Mouse (Mus musculus) limb, embryonic 15.5 days (tissue): ENCODE measurements around the gene Wrap73. TPM values are rescaled to one million over a fixed set of nuclear protein-coding genes. Genes with fewer than 3 reads are reported as not detected.

Source experiments
- ATAC-seq: fragments of 200-750 bp; cut with Nextera tagmentation; 2 replicates; pipeline ENCODE4 v1.8.0; 2017; ENCODE audit warnings: low read depth, moderate TSS enrichment; ENCODE audit not compliant: insufficient number of reproducible peaks, low FRiP score, low TSS enrichment
- H3K27ac ChIP-seq: fragments of 300-500 bp; sonication (generic); 2 replicates; pipeline ENCODE4 v1.5.1; 2015; ENCODE audit warnings: moderate library complexity, mild to moderate bottlenecking, inconsistent platforms
- H3K27me3 ChIP-seq: fragments of 300-500 bp; sonication (generic); 2 replicates; pipeline ENCODE4 v1.6.1; 2015; ENCODE audit warnings: inconsistent platforms
- H3K36me3 ChIP-seq: fragments of 300-500 bp; sonication (generic); 2 replicates; pipeline ENCODE4 v1.6.1; 2015; ENCODE audit warnings: inconsistent platforms
- H3K4me1 ChIP-seq: fragments of 300-500 bp; sonication (generic); 2 replicates; pipeline ENCODE4 v1.6.1; 2015; ENCODE audit warnings: inconsistent platforms
- H3K4me2 ChIP-seq: fragments of 300-500 bp; sonication (generic); 2 replicates; pipeline ENCODE4 v1.6.1; 2015; ENCODE audit warnings: mild to moderate bottlenecking, inconsistent platforms
- H3K4me3 ChIP-seq: fragments of 300-500 bp; sonication (generic); 2 replicates; pipeline ENCODE4 v1.5.1; 2015; ENCODE audit warnings: mild to moderate bottlenecking, inconsistent platforms
- H3K9ac ChIP-seq: fragments of 300-500 bp; sonication (generic); 2 replicates; pipeline ENCODE4 v1.6.1; 2015; ENCODE audit warnings: inconsistent platforms
- H3K9me3 ChIP-seq: fragments of 300-500 bp; sonication (generic); 2 replicates; pipeline ENCODE4 v1.6.1; 2016; ENCODE audit warnings: inconsistent platforms
- WGBS: fragments of 180-500 bp; shearing (Covaris S2); methylation state at CpG from one replicate; pipeline ENCODE4 v1.1.7; 2015; 5-methylcytosine and 5-hydroxymethylcytosine counted together
- polyA plus RNA-seq: library from polyadenylated mRNA; unstranded; fragments of >200 nt; fragmentation: Nextera tagmentation; extraction: Ambion mirVana; gene quantifications from 2 replicates; pipeline ENCODE4 v1.2.1, GENCODE M21; 2015

Gene Wrap73
- 38.5 and 39.9 TPM in 2 replicates for polyA plus RNA-seq

DNA sequence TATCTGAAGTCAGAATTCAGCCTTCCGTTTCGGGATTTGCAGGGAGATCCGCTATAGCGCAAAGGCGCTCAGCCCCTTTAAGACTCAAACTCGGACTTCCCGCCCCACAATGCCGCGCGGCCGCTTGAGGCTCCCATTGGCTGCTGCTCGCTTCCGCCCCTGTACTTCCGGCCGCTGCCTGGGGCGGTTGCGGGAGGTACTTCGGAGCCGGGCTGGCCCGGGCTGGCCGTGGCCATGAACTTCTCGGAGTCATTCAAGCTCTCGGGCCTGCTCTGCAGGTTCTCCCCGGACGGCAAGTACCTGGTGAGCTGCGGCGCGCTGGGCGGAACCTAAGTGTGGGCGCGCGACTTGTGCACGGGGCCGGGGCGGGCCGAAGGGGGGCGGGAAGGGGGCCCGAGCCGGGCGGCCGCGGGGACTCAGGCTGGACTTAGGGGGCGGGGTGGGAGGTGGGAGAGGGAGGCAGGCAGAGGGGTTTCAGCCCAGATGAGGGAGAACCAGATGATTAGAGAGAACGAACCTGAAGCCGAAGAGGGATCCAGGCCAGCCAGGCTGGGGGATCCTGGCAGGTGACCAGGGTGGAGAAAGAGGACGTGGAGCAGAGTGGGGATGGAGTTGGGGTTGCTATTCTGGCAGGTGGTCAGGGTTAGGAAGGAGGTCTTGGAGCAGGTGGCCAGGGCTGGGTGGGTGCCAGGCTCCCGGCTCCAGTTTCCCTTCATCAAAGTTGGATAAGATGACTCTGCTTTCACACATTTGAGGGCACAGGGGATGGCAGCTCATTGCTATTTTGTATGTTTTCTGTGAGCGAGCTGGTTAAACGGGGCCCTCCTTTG, at the start of gene Wrap73:
Gene Wrap73, plus strand, starts transcription at position 162 of the 830 bp plus-strand sequence.
- Histone ChIP-seq H3K36me3 (peaks cover 13% of the 10 kb centered on the region), H3K27ac (peak within 1 kb of the TSS; percentile 91), H3K4me1 (peaks cover 36% of the 10 kb centered on the region), H3K9ac (peak within 1 kb of the TSS; percentile 76), H3K4me2 (peak within 1 kb of the TSS; percentile 84), H3K27me3 (peaks cover 45% of the 10 kb centered on the region), H3K4me3 (peak within 1 kb of the TSS; percentile 84), H3K9me3 (no peaks in the 10 kb centered on the region)
- WGBS: 1% methylated on average over 45 of the region's 49 CpGs
- peak; percentile 89 for ATAC-seq

DNA sequence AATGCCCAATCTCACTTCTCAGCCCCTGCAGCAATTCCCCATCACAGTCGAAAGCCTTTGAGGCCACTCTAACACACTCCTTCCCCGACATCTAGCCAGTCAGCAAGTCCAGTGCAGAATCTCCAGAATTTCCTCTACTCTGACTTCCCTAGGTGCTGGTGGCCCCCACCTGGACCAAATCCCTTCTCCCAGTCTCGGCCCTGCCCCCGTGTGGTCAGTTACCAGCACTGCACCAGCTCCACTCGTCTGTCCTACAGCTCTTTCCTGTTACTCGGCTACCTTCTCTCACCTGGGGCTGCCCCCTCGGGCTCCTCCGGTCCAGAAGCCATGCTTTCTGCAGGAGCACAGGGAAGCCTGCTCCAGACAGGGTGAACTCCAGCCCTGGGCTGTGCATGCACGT, 49.0 kb upstream of the Wrap73 start:
- 21% methylated on average over 9 of the region's 9 CpGs for WGBS
- Histone ChIP-seq H3K4me3 (no peak overlapping the region), H3K27ac (no peak overlapping the region), H3K9me3 (no peaks in the 10 kb centered on the region), H3K27me3 (peaks cover 61% of the 10 kb centered on the region), H3K4me1 (0 out of 2 replicates have a peak, but pooled peaks cover 3% of the 10 kb centered on the region), H3K4me2 (no peak overlapping the region), H3K36me3 (no peaks in the 10 kb centered on the region), H3K9ac (no peak overlapping the region)
- no peak for ATAC-seq

DNA sequence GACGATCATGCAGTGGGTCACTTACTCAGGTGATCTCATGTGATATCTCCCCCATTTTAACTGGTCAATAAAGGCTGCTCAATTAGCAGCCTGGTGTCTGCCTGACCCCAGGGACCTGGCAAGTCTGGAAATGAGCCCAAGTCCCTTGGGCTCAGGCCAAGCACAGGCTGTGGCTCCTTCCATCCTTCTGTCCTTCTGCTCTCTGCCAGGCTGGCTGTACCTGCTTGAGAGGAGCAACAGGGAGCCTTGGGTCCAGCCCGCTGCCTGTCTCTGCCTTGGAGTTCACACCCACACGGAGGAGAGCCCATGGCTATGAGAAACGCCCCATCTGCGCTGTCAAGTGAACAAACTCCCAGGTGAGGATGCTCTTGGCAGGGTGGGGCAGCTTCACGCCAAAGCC, 46.1 kb upstream of the Wrap73 start:
- H3K4me3 ChIP-seq: no peak overlapping the region
- WGBS: 23% methylated on average over 6 of the region's 6 CpGs
- H3K27ac ChIP-seq: no peak overlapping the region
- no peak overlapping the region for H3K9ac ChIP-seq
- H3K36me3 ChIP-seq: no peaks in the 10 kb centered on the region
- ATAC-seq: no peak
- H3K4me1 ChIP-seq: 0 out of 2 replicates have a peak, but pooled peaks cover under 1% of the 10 kb centered on the region
- peaks cover 66% of the 10 kb centered on the region for H3K27me3 ChIP-seq
- no peak overlapping the region for H3K4me2 ChIP-seq
- H3K9me3 ChIP-seq: no peaks in the 10 kb centered on the region

DNA sequence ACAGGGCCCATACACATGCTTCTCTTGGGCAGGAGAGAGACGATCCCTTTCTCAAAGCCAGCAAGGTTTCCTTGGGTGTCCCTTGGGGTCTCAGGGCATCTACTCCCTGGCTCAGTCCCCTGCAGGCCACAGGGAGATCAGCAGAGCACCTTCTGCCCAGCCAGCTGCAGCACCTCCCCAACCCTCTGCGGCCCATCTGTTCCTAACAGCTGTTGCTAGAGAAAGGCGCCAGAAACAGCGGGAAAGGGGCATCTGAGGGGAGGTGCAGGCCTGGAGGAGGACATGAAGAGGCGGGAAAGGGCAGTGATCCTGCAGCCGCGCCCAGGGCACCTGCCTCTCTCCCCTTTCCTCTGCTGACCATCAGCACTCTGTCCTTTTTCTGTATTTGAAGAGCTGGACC, 42.8 kb upstream of the Wrap73 start:
- ATAC-seq: no peak
- H3K9ac ChIP-seq: no peak overlapping the region
- WGBS: 38% methylated on average over 7 of the region's 7 CpGs

DNA sequence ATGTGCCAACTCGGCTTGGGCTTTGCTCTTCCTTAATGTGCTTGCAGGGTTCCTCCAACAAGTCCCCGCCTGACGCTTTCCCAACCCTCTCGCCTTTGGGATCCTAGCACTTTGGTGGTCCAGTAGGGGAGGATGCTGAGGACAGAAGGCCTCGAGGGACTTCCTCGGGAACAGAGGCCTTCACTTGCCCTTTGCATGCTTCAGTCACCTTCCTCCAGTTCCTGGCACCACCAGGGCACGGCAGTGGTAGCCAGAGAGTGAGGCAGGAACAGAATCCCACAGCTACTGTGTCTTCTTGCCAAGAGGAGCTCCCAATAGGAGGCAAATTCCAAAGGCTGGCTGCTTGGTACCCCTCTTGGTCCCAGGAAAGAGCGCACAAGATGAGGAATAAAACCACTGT, 38.8 kb upstream of the Wrap73 start:
- Histone ChIP-seq H3K9ac (no peak overlapping the region), H3K9me3 (no peaks in the 10 kb centered on the region), H3K36me3 (no peaks in the 10 kb centered on the region), H3K27me3 (peaks cover 70% of the 10 kb centered on the region), H3K4me3 (no peak overlapping the region), H3K27ac (no peak overlapping the region), H3K4me1 (peaks cover 9% of the 10 kb centered on the region; the same call in 1 of the 2 replicates), H3K4me2 (no peak overlapping the region)
- whole genome bisulfite sequencing: 57% methylated on average over 8 of the region's 8 CpGs
- no peak for ATAC-seq

More for the DNA sequence above, 42.8 kb upstream of the Wrap73 start:
- H3K36me3 ChIP-seq: no peaks in the 10 kb centered on the region
- H3K4me2 ChIP-seq: no peak overlapping the region
- H3K27ac ChIP-seq: no peak overlapping the region
- no peaks in the 10 kb centered on the region for H3K4me1 ChIP-seq
- H3K9me3 ChIP-seq: no peaks in the 10 kb centered on the region
- no peak overlapping the region for H3K4me3 ChIP-seq
- peaks cover 68% of the 10 kb centered on the region for H3K27me3 ChIP-seq

DNA sequence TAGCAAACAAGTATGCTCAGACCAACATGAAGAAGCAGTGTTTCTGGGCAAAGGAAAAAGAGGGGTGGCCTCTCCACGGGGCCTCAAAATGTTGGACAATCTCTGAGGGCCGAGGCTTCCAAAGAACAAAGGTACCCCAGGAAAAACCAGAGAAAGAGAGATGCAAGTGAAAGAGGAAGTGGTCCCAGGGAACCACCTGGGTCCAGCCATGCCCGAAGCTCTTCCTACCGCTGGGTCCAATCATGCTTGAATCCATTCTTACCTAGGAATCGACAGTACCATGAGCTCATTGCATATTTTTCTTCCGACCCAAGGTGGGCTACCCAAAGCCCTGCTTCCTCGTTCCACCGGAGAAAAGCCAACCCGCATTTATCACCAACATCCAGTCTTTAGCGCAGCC, 38.3 kb upstream of the Wrap73 start:
- no peak overlapping the region for H3K9ac ChIP-seq
- peaks cover 9% of the 10 kb centered on the region; the same call in 1 of the 2 replicates for H3K4me1 ChIP-seq
- peaks cover 70% of the 10 kb centered on the region for H3K27me3 ChIP-seq
- no peak overlapping the region for H3K4me3 ChIP-seq
- H3K36me3 ChIP-seq: no peaks in the 10 kb centered on the region
- no peak for ATAC-seq
- no peak overlapping the region for H3K4me2 ChIP-seq
- no peak overlapping the region for H3K27ac ChIP-seq
- H3K9me3 ChIP-seq: no peaks in the 10 kb centered on the region
- 86% methylated on average over 10 of the region's 10 CpGs for WGBS

DNA sequence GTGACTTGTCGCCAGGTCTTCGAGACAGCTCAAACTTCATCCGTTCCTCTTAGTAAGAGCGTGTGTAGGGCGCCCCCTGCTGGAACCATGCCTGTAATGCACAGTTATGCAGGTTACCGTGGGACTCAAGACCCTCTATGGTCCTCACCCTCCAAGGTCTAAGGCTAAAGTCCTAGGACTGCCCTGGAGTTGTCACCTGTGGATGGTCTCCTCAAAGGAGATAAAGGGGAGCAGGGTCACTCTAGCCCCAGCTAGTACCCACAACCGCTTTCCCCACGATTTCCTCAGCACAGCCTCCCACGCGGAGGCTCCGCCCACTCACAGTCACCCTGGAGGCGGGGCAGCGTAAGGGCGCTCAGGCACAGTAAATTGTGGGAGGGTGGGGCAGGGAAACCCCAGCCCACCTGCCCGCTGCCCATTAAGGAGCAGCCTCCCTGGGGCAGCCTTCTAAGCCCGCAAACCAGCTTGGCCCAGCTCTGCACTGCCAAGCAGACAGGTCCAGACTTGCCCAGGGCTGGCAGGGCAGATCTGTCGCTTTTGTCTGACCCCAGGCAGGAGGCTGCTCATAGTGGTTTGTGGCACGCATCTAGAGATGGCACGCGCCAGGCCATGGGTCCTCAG, 36.7 kb upstream of the Wrap73 start:
- H3K27me3 ChIP-seq: peaks cover 69% of the 10 kb centered on the region
- ATAC-seq: peak; percentile 43; the same call in 1 of the 2 replicates
- no peaks in the 10 kb centered on the region for H3K36me3 ChIP-seq
- peak overlapping the region; percentile 42 for H3K4me2 ChIP-seq
- WGBS: 26% methylated on average over 20 of the region's 20 CpGs
- 0 out of 2 replicates have a peak overlapping the region, but pooled peaks have one; percentile 4 for H3K4me3 ChIP-seq
- no peaks in the 10 kb centered on the region for H3K9me3 ChIP-seq
- no peak overlapping the region for H3K27ac ChIP-seq
- H3K9ac ChIP-seq: no peak overlapping the region
- peaks cover 9% of the 10 kb centered on the region; the same call in 1 of the 2 replicates for H3K4me1 ChIP-seq

DNA sequence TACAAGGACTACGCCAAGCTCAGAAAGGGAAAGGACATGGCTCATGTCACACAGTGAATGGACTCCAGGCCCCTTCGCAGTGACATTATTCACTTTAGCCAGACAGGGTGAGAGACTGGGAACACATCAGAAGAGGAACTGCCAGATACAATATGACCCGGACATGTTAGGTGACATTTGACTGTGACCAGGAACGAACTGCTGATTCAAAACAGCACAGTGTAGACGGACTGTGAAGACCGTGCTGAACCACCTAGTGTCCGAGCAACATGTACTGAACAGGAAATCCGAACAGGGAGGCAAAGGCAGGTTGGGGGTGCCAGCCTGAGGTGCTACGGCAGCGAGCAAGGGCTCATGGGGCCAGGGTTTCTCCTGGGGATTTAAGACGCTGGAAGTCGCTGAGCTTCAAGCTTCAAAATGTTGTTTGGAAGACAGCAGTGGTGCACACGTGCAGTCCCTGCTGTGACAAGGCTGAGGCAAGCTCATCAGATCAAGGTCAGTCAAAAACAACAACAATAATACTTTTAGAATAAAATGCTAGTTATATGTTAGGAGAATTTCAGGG, 35.6 kb upstream of the Wrap73 start:
- Histone ChIP-seq H3K4me2 (no peak overlapping the region), H3K27me3 (peaks cover 66% of the 10 kb centered on the region), H3K9me3 (no peaks in the 10 kb centered on the region), H3K9ac (no peak overlapping the region), H3K4me3 (no peak overlapping the region), H3K27ac (no peak overlapping the region), H3K36me3 (no peaks in the 10 kb centered on the region), H3K4me1 (peaks cover 9% of the 10 kb centered on the region; the same call in 1 of the 2 replicates)
- WGBS: 71% methylated on average over 13 of the region's 13 CpGs
- ATAC-seq: no peak

DNA sequence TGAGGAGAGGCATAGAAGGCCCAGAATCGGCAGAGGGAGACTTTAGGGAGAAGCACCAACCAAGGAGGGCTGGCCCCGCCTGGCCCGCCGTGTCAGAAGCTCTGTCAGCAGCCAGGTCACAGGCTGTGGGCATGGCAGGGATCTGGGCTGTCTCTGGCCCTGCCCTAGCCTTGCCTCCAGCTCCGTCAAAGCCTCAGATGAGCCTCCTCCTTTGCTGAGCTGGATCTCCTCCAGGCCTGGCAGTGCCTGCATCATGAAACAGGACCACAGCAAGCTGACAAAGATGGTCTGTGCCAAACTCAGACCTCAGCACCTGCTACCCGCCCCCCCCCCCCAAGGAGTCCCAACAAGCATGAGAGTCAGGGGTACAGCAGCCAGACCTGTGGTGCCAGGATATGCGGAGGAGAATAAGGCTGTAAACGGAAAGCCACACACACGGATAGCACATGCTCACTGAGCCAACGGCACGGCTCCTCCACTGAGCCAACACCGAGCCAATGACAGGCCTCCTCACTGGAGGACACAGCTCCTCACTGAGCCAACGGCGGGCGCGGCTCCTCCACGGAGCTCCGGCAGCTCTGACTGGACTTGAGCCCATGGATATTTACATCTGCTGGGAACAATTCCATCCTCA, 32.8 kb upstream of the Wrap73 start:
- no peak overlapping the region for H3K27ac ChIP-seq
- ATAC-seq: no peak
- H3K4me2 ChIP-seq: no peak overlapping the region
- peaks cover 9% of the 10 kb centered on the region; the same call in 1 of the 2 replicates for H3K4me1 ChIP-seq
- H3K9ac ChIP-seq: no peak overlapping the region
- H3K9me3 ChIP-seq: no peaks in the 10 kb centered on the region
- 36% methylated on average over 18 of the region's 18 CpGs for WGBS
- H3K4me3 ChIP-seq: no peak overlapping the region
- H3K27me3 ChIP-seq: peaks cover 50% of the 10 kb centered on the region
- H3K36me3 ChIP-seq: no peaks in the 10 kb centered on the region

DNA sequence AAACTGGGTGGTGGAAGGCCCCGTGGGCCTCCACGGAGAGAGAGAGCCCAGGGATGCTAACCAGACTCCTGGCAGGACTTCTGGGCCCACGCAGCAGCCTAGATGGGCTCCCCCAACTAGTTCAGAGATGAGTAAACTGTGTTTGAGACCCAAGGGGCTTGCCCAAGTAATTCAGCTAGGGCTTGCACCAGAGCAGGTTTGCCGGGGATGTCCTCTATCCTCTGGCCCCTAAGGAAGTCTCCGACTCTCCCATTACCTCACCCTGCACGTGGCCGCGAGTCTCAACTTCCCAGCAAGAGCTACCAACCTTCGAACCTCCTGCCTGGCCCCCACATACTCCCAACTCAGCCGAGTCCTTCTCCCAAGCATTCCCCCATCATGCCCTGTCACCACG, 32.3 kb upstream of the Wrap73 start:
- H3K4me3 ChIP-seq: no peak overlapping the region
- peaks cover 9% of the 10 kb centered on the region; the same call in 1 of the 2 replicates for H3K4me1 ChIP-seq
- no peak overlapping the region for H3K4me2 ChIP-seq
- H3K9ac ChIP-seq: no peak overlapping the region
- ATAC-seq: no peak
- no peaks in the 10 kb centered on the region for H3K9me3 ChIP-seq
- WGBS: 74% methylated on average over 11 of the region's 11 CpGs
- no peaks in the 10 kb centered on the region for H3K36me3 ChIP-seq
- H3K27me3 ChIP-seq: peaks cover 45% of the 10 kb centered on the region
- no peak overlapping the region for H3K27ac ChIP-seq

DNA sequence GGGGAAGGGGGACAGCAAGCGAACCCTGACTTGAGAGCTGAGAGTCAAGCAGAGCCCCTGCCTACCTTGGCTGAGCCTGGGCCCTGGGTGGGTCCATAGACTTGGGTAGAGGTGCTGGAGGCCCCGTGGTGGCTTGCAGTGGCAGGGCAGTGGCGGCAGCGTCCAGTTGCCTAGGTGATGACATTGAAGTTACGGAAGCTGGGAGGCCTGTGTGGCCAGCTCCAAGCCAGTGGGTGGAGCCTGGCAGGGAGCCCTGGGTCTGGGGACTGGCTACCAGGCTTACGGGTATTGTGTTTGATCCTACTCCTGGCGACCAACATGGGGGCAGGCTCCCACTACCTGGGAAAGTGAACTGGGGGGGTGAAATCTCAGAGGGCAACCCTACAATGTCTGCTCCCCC, 25.8 kb upstream of the Wrap73 start:
- WGBS: 48% methylated on average over 7 of the region's 7 CpGs
- no peaks in the 10 kb centered on the region for H3K36me3 ChIP-seq
- H3K27ac ChIP-seq: no peak overlapping the region
- ATAC-seq: no peak
- H3K27me3 ChIP-seq: no peaks in the 10 kb centered on the region
- H3K4me2 ChIP-seq: no peak overlapping the region
- H3K4me3 ChIP-seq: no peak overlapping the region
- H3K9ac ChIP-seq: no peak overlapping the region
- H3K9me3 ChIP-seq: no peaks in the 10 kb centered on the region
- no peaks in the 10 kb centered on the region for H3K4me1 ChIP-seq
